ENCODE assay signal across 8 mouse cellular contexts in genomic region chr12:100519684-100520076, GRCm38 (mm10). TPM values are rescaled to one million over a fixed set of nuclear protein-coding genes. Genes with fewer than 3 reads are reported as not detected.
DNase-seq lines count a peak whose midpoint lies in the region; ATAC-seq and TF ChIP-seq lines count a peak whose summit lies in the region.

No protein-coding gene starts in this region.

- H3K36me3 ChIP-seq in forebrain, embryonic 15.5 days, result no peaks in the 10 kb centered on the region
- no peaks in the 10 kb centered on the region for H3K36me3 ChIP-seq in kidney, adult 2 months (ENCODE audit: control insufficient read depth, insufficient read depth, low read length)
- H3K36me3 ChIP-seq in lung, postnatal 0 days (ENCODE audit: insufficient read depth, low read length), result no peaks in the 10 kb centered on the region

- no peaks in the 10 kb centered on the region for H3K27me3 ChIP-seq in forebrain, embryonic 15.5 days
- H3K27me3 ChIP-seq in kidney, adult 2 months (replicated peaks; ENCODE audit: control insufficient read depth, insufficient read depth, low read length), result no peaks in the 10 kb centered on the region
- H3K27me3 ChIP-seq in lung, postnatal 0 days (replicated peaks; ENCODE audit: insufficient read depth, low read length), result no peaks in the 10 kb centered on the region

- peak; percentile 49 to 52 for DNase-seq in cerebellum, adult 18-20 months
- no peak for DNase-seq in cerebellum, postnatal 4 days (ENCODE audit: low spot score in 2 of 2)
- DNase-seq in adrenal gland, postnatal 14 days, result peak; percentile 70
- DNase-seq in kidney, adult 2 months, result peak; percentile 95
- peak; percentile 43 for DNase-seq in lung, postnatal 0 days (ENCODE audit: low spot score)
- no peak for DNase-seq in thymus, postnatal 14 days
- no peak for DNase-seq in right cerebral cortex, postnatal 4 days

- TF ChIP-seq POLR2A in kidney, adult 2 months (IDR thresholded peaks at IDR 0.05; ENCODE audit: low read depth, low read length), result no peak

- 52% methylated on average over 7 of the region's 7 CpGs for WGBS in forebrain, embryonic 15.5 days
- 12% methylated on average over 7 of the region's 7 CpGs for WGBS in kidney, adult 2 months
- 12% methylated on average over 7 of the region's 7 CpGs for WGBS in lung, postnatal 0 days

- peaks cover 26% of the 10 kb centered on the region for H3K4me1 ChIP-seq in forebrain, embryonic 15.5 days
- peaks cover 28% of the 10 kb centered on the region for H3K4me1 ChIP-seq in kidney, adult 2 months (ENCODE audit: control insufficient read depth, insufficient read depth, low read length)
- H3K4me1 ChIP-seq in lung, postnatal 0 days (ENCODE audit: insufficient read depth, low read depth, low read length), result 0 out of 2 replicates have a peak, but pooled peaks cover 5% of the 10 kb centered on the region

- peak overlapping the region; percentile 86 for H3K27ac ChIP-seq in forebrain, embryonic 15.5 days (replicated peaks)
- H3K27ac ChIP-seq in kidney, adult 2 months (ENCODE audit: insufficient read depth, low read depth, low read length), result peak overlapping the region; percentile 47
- H3K27ac ChIP-seq in lung, postnatal 0 days (ENCODE audit: low read length), result peak overlapping the region; percentile 65

- no peaks in the 10 kb centered on the region for H3K9me3 ChIP-seq in forebrain, embryonic 15.5 days
- no peaks in the 10 kb centered on the region for H3K9me3 ChIP-seq in lung, postnatal 0 days (ENCODE audit: low read length)

- TF ChIP-seq CTCF in kidney, adult 2 months (conservative IDR thresholded peaks at IDR 0.05; ENCODE audit: insufficient read depth, insufficient read length, low read depth, low read length), result no peak
- TF ChIP-seq CTCF in lung, postnatal 0 days (IDR thresholded peaks at IDR 0.05), result peak; percentile 5; the same call in 1 of the 2 replicates

- TF ChIP-seq EP300 in lung, postnatal 0 days (IDR thresholded peaks at IDR 0.05), result no peak

- H3K4me2 ChIP-seq in forebrain, embryonic 15.5 days (replicated peaks), result peak overlapping the region; percentile 64
- peak overlapping the region; percentile 66 for H3K4me2 ChIP-seq in lung, postnatal 0 days (replicated peaks; ENCODE audit: low read depth, low read length)

- peak overlapping the region; percentile 97 for H3K4me3 ChIP-seq in forebrain, embryonic 15.5 days
- peak overlapping the region; percentile 97 for H3K4me3 ChIP-seq in kidney, adult 2 months (ENCODE audit: insufficient read depth, low read depth, low read length)
- H3K4me3 ChIP-seq in lung, postnatal 0 days (ENCODE audit: low read depth, low read length), result peak overlapping the region; percentile 78

- H3K9ac ChIP-seq in forebrain, embryonic 15.5 days (replicated peaks), result peak overlapping the region; percentile 92
- H3K9ac ChIP-seq in lung, postnatal 0 days (replicated peaks; ENCODE audit: low read depth), result peak overlapping the region; percentile 86

- peak; percentile 23 for ATAC-seq in forebrain, embryonic 15.5 days (replicated peaks)
- 0 out of 2 replicates have a peak, but pooled peaks have one; percentile 5 for ATAC-seq in lung, postnatal 0 days

RNA-seq across cellular contexts. Expression of gene Ttc7b, which starts 0.9 kb away (rescaled TPM):
- 72.5 and 74.6 TPM in 2 replicates for total RNA-seq in adrenal gland, postnatal 14 days (2021)
- 6.5 and 8.2 TPM in 2 replicates for polyA plus RNA-seq in forebrain, embryonic 15.5 days (2015; fragmentation: Nextera tagmentation; extraction: Ambion mirVana)
- 42.1 and 55.5 TPM in 2 replicates for polyA plus RNA-seq in kidney, adult 2 months (2012; rRNA removed)
- 6.6 and 6.9 TPM in 2 replicates for polyA plus RNA-seq in lung, postnatal 0 days (2015; fragmentation: Nextera tagmentation; extraction: Ambion mirVana)

Comparison
In these comparisons a context has a peak if more than half of its experiments do, and no peak if none do; other contexts are left out.
1. DNase-seq: peak in cerebellum, adult 18-20 months (2 of 2), adrenal gland, postnatal 14 days (single experiment), kidney, adult 2 months (single experiment) and lung, postnatal 0 days (single experiment); none in cerebellum, postnatal 4 days (0 of 2), thymus, postnatal 14 days (single experiment) and right cerebral cortex, postnatal 4 days (single experiment).
2. Peak in every context shown above with its lines, with median percentiles within 50 percentile points of each other: H3K27ac ChIP-seq and H3K4me3 ChIP-seq.